Mouse (Mus musculus) olfactory bulb, adult 2 months (tissue): ENCODE results near the gene Cd80.

Experiments
- CTCF ChIP-seq: fragments of 200-500 bp; IDR thresholded peaks from 2 replicates; pipeline ENCODE4 v1.5.1; 2012; ENCODE audit warnings: low read depth, mild to moderate bottlenecking, low read length, moderate library complexity; ENCODE audit not compliant: insufficient read depth
- POLR2A ChIP-seq: fragments of 200-500 bp; IDR thresholded peaks from 2 replicates; pipeline ENCODE4 v1.6.1; 2012; ENCODE audit warnings: mild to moderate bottlenecking, low read depth, low read length, moderate library complexity; ENCODE audit not compliant: insufficient read depth

DNA sequence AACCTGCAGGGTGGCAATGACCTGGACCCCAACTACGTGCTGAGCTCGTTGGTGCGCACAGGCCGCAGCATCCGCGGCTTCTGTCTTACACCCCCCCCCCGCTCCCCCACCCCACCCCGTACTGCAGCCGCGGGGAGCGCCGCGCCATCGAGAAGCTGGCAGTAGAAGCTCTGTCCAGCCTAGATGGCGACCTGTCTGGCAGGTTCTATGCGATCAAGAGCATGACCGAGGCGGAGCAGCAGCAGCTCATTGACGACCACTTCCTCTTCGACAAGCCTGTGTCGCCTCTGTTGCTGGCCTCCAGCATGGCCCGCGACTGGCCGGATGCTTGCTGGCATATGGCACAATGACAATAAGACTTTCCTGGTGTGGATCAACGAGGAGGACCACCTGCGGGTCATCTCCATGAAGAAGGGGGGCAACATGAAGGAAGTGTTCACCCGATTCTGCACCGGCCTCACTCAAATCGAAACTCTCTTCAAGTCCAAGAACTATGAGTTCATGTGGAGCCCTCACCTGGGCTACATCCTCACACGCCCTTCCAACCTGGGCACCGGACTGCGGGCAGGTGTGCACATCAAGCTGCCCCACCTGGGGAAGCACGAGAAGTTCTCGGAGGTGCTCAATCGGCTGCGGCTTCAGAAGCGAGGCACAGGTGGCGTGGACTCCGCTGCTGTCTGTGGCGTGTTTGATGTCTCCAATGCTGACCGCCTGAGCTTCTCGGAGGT, 28.4 kb downstream of the Cd80 start:
- TF ChIP-seq CTCF (no peak), POLR2A (no peak)
